Mouse (Mus musculus): ENCODE measurements around the gene Mat2a. TPM values are rescaled to one million over a fixed set of nuclear protein-coding genes. Genes with fewer than 3 reads are reported as not detected.
A peak's percentile ranks its signal among the peaks of the same experiment; 100 is the strongest.

Mat2a gene
- polyA plus RNA-seq, 1 experiment = 221 TPM

DNA sequence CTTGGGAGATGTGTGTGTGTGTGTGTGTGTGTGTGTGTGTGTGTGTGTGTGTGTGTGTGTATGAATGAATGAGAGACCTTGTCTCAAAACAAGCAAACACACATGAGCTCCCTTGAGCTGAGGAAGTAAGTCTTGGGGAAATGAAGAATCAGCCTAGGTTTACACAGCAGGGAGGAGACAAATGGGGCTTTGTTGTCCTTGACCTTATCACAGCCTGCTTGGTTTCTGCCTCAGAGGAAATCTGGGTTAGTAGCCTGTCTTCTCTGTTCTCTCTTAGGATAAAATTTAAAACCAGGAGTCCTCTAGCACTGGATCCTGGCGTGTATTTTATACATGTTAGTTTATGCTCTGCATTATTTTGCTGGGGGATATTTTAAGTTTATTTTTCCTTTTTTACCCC, 19.6 kb downstream of the Mat2a start:
- DNase-seq (ENCODE audit: extremely low spot score in 1 of 2, low spot score in 1 of 2) = no peak

DNA sequence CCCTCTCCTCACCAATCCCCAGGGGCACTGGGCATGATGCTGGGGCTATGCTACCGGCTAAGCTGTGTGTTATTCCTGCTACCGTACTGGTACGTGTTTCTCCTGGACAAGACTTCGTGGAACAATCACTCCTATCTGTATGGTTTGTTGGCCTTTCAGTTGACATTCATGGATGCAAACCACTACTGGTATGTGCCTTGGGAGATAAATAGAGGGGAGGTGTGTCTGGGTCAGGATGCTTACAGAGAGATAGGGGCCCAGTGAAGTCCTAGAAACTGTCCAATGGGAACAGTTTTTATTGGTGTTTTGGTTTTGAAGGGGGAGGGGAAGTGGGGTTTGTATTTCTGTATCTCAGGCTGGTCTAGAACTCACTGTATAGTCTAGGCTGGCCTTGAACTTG, 21.1 kb downstream of the Mat2a start:
- DNase-seq (ENCODE audit: extremely low spot score in 1 of 2, low spot score in 1 of 2) = no peak

DNA sequence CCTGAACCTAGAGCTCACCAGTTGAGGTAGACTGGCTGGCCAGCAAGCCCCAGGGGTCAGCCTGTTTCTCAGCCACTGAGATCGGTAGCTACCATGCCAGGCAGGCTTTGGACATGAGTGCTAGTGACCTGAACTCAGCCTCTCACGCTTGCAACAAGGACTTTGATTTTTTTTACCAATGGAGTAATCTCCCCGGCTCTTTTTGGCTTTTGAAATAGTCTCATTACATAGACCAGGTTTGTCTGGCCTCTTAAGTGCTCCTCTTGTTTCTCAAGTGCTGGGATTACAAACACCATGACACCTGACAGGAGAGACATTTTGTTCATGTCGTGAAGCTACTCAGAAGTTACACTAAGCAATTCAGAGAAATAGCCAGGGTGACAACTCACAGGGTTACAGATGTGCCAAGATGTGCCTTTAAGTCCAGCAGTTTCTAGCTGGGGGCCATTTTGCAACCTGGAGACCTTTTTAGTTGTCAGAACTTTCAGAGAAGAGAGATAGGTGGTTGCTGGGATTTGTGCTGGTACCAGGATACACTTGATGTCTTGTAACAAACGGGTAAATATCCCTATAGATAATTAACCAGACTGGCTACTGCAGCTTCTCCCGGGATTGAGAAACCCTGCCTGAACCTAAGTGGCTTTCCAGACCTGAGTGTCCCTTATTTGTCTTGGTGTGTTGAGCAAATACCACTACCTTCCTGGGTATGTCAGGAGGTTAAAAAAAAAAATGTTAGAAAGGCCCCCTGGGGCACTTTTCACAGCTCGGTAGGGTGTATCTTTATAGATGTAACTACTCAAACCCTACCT, 23.2 kb downstream of the Mat2a start:
- no peak for DNase-seq (ENCODE audit: extremely low spot score in 1 of 2, low spot score in 1 of 2)

DNA sequence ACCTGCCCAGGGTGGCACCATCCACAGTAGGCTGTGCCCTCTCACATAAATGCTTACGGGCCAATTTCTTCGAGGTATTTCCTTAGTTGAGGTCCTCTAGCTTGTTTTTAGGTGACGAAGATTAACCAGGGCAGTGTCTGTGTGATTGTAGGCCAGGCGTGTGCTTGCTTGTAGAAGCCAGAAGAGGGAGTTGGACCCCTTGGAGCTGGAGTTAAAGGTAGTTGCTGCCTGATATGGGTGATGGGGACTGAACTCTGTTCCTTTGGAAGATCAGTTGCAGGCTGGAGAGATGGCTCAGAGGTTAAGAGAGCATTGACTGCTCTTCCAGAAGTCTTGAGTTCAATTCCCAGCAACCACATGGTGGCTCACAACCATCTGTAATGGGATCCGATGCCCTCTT, 24.2 kb downstream of the Mat2a start:
- DNase-seq (ENCODE audit: extremely low spot score in 1 of 2, low spot score in 1 of 2) = no peak

DNA sequence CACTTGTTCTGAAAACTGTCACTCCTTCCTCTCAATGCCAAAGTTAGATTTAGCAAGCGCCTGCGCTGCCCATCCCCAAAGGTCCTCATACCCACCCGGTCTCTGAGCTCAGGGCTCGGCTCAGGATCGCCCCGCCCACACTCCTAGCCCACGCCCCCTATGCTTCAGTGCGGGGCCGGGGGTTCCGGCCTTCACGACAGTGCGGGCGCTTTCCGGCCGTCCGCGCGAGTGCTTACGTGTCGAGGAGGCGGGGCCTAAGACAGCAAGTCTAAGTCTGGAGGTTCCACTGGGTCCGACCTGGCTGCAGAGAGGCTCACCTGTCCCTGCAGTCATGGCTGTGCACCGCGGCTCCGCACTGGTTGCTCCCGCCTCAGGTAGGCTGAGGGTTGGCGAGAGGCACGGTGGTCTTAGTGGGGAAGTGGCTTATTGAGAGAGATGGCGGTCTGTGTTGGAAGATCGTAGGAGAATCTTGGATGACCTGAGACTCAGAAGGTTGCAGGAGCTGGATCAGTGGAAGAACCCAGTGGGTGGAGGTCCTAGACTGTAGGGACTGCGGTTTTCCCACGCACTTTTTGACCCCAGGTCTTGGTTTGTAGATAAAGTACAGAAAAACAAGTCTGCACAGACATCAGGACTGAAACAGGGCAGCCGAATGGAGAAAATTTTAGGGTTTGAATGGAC, 25.1 kb downstream of the Mat2a start, which contains the start of gene Ggcx:
Gene Ggcx (plus strand): TSS at position 233 of the 681 bp plus-strand sequence.
- peak; percentile 90 to 91 for DNase-seq (ENCODE audit: extremely low spot score in 1 of 2, low spot score in 1 of 2)

DNA sequence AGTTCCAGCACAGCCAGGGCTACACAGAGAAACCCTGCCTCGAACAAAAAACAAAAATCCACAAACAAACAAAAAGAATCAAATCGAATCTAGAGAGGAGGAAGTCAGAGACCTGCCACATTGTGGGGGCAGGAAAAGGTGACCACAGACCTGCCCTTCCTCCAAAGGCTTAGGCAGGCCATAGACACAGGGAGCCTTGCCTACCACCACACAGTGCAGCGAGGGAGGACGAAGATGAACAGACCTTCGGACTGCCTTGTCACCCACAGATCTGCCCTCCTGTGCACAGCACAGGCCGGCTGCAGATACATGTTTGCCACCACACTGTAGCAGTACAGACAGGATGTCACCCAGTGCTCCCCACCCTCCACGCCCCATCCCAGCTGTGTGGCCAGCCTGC, 28.8 kb downstream of the Mat2a start:
- DNase-seq (ENCODE audit: extremely low spot score in 1 of 2, low spot score in 1 of 2) = no peak

DNA sequence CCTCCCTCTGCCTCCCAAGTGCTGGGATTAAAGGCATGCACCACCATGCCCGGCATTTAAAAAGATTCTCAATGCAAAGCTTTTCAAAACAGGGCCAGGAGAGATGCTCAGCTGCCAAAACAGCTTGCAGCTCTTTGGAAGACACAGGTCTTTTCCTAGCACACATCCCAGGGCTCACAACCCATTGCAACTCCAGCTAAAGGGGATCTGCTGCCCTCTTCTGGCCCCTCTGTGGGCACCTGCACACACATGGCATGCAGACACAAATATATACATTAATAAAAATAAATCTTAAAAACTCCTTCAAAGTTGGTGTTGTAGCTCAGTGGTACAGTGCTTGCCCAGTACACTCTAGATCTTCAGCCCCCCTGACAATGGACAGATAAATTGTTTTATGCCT, 29.4 kb downstream of the Mat2a start:
- DNase-seq (ENCODE audit: extremely low spot score in 1 of 2, low spot score in 1 of 2) = no peak

DNA sequence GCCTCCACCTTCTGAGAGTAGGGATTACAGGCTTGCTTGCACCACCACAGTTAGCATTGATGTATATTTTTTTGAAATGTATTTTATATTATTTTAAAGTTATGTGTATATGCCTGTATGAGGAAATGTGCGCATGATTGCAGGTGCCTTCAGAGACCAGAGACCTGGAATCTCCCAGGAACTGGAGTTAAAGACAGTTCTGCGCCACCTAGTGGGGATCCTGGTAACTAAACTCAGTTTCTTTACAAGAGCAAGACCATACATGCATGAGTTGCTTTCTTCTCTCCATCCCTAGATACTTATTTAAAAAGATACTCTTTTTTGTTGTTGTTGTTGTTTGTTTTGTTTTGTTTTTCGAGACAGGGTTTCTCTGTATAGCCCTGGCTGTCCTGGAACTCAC, 29.8 kb downstream of the Mat2a start:
- DNase-seq (ENCODE audit: extremely low spot score in 1 of 2, low spot score in 1 of 2) = peak in 1 of 2 experiments; percentile 89

DNA sequence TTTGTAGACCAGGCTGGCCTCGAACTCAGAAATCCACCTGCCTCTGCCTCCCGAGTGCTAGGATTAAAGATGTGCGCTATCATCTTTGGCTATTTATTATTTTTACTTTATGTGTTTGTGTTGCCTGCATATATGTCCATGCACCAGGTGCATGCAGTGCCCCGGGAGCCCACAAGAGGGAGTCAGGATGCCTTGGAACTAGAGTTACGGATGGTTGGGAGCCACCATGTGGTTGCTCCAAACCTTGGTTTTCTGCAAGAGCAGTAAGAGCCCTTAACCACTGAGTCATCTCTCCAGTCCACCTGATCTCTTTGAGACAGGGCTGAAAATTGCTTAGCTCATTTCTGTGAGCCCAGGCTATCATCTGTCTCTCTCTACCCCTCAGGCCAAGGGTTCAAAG, 32.2 kb downstream of the Mat2a start:
- DNase-seq (ENCODE audit: extremely low spot score in 1 of 2, low spot score in 1 of 2) = peak; percentile 66 to 92

DNA sequence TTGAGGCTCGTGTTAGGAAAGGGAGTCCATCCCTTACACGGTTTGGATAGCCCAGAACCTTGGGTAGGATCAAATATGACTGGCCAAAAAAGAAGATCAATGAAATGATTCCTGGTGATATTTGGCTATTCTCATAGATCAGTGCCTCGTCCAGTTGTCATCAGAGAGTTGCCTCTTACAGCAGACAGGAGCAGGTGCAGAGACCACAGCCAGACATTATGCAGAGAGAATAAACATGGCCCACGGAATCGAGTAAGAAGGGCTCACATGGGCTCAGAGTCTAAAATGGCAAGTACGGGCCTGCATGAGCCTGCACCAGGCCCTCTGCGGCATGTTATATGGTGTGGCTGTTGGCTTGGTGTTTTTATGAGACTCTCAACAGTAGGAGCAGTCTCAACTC, 34.0 kb downstream of the Mat2a start:
- no peak for DNase-seq (ENCODE audit: extremely low spot score in 1 of 2, low spot score in 1 of 2)

DNA sequence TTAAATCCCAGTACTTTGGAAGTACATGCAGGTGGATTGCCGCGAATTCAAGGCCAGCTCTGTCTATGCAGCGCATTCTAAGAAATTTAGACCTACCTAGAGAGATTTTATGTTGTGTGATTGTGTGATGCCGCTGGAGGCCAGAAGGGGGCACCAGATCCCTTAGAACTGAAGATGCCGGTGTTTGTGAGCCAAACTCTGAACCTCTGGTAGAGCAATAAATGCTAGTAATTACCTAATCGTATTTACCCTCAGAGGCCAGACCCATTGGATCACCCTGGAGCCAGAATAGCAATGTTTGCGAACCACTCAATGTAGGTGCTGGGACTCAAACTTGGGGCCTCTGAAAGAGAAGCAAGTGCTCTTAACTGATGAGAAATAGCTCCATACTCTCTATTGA, 37.5 kb downstream of the Mat2a start:
- DNase-seq (ENCODE audit: extremely low spot score in 1 of 2, low spot score in 1 of 2) = peak; percentile 46 to 85

DNA sequence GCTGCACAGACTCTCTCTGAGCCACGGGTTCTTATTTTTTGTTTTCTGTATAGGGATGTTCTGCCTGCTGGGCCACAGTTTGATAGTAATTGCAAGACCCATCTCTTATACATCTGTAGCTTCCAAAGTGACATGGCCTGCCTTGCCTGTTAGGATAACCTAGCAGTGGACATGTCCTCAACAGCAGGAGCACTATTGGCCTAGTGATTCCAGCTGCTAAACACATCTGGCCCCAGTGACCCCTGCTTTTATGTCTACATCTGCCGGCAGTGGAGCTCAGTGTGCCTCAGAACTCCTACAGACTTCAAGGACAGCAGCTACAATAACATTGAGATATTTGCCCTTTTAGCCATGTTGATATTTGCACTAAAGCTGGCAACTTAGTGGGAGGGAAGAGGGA, 39.4 kb downstream of the Mat2a start:
- DNase-seq (ENCODE audit: extremely low spot score in 1 of 2, low spot score in 1 of 2) = no peak

DNA sequence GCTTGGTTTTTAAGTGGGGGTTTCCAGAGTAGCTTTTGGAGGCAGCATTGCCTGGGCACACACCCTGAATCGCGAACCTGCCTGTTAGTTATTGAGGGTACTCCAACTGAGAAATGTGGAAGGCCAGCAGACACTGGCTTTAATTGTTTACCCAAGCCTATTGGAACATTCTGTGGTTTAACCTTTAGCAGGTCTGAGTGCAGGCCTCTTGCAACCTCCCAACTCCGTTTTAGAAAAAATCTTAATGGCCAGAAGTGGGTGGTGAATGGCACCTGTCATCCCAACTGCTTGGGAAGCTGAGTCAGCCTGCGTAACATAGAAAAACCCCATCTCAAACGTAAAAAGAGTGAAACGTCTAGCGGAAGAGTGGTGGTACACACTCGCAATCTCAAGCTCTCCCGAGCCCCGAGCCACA, 42.5 kb downstream of the Mat2a start:
- no peak for DNase-seq (ENCODE audit: extremely low spot score in 1 of 2, low spot score in 1 of 2)

DNA sequence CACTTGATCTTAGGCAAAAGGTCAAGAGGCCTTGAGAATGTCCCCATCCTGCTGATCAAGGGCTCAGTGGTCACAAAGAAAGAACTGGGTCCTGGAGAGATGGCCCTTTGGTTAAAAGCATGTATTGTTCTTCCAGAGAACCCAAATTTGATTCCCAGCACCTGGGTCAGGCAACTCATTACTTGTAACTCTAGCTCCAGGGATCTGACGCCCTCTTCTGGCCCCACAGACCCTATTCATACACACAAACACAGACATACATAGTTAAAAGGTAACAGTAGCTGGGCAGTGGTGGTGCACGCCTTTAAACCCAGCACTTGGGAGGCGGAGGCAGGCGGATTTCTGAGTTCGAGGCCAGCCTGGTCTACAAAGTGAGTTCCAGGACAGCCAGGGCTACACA, 47.0 kb downstream of the Mat2a start:
- DNase-seq (ENCODE audit: extremely low spot score in 1 of 2, low spot score in 1 of 2) = no peak

DNA sequence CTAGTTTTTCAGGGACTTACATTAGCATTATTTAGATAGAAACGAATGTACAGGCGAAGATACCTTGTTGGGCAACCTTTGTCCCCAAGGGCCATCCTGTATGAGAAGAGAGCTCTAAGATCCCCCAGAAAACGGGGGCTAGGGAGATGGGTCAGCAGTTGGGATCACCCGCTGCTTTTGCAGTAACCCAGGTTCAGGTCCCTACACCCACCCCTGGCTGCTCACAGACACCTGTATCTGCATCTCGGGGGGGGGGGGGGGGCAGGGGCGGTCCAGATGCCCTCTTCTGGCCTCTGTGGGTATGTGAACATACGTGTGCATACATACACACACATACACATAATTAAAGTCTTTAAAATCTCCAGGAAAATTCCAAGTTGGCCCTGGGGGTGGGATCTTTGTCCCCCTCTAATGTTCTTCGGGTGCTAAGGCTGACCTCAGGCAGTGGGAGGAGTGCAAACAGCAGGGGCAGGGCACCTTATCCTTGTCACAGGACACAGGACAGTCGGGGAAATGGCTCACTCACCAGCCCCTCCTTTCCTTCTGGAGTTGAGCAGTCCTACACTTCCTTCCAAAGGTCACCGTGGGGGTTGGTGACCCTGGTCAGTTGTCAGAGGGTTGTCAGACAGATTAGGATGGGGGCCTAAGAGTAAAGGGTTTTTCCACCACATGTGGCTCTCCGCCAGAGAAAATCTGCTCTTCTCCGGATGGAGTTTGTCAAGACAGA, 48.4 kb downstream of the Mat2a start:
- no peak for DNase-seq (ENCODE audit: extremely low spot score in 1 of 2, low spot score in 1 of 2)

DNA sequence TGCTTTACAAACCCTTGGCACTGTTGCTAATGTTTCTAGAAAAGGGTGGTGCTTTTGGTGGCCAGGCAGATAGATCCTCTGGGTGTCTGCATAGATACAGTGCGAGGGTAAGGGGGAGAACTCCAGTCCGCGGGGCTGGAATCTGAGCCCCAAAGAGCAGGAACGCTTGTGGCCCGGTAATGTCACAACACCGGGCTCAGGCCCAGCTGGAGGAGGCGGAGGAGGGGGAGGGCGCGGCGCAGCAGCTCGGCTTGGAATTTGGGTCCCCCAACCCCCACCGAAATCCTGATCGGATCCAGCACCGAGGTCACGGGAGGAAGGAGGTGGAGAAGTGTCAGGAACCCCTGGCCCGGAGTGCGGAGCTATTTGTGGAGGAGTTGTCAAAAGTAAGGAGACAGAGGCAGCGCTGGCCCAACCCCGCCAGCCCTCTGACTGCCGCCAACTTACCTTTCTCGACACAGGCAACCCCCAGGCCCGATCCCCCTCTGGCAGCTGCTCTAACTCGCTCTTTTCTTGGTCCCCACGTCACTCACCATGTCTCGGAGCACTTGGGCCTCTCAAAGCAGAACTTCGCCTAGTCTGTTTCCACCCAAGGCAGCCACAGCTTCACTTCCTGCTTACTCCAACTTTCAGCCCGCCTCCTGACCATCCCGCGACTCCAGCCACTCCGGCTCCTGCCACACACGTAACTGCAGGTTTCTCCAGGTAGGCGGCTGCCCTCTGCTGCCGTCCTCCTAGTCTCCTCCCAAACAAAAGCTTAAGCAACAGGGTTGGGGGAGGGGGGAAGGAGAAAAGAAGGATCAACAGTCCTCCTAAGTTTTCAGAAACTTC, 49.2 kb downstream of the Mat2a start, which contains the start of gene Vamp8:
Gene Vamp8 (minus strand): TSS at position 763 of the 831 bp plus-strand sequence.
- DNase-seq (ENCODE audit: extremely low spot score in 1 of 2, low spot score in 1 of 2) = peak in 1 of 2 experiments; percentile 40

DNA sequence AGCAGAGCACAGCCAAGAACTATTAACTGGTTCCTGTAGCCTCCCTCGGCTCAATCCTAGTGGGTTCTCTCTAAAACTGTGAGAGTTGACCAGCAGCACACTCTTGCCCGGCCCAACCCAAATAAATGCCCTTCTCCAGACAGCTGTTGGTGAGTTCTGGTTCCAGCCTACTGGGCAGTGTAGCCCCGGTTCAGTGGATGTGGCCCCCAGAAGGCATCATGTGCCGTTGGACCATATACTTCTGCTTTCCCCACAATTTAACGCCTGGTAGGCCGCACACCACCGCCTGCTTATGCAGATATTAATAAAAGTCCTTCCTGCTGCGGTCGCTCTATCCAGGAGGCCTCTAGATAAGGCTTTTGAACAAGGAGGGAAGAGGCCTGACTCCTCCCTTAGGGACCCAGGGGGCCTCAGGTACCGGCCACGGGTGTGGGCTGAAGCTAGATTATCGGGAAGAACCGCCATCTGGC, 49.9 kb downstream of the Mat2a start:
- DNase-seq (ENCODE audit: extremely low spot score in 1 of 2, low spot score in 1 of 2) = no peak

DNA sequence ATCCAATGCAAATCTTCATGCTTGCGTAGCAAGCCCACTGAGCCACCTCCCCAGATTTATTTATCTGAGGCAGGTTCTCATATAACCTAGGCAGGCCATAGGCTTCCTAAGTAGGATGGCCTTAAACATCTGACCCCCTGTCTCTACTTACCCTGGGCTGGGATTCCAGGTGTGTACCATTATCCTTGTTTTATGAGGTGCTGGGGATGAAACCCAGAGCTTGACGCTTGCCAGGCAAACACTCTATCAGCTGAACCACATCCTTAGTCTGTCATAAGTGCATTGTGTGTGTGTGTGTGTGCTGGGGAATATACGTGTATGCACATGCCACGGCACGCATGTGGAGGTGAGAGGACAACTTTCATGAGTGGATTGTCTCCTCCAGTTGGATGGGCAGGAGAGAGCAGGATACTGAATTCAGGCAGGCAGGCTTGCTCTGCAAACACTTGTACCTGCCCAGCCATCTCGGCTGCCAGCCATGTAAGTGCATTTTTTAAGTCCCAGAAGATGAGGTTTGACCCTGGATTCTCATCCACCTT, 50.5 kb downstream of the Mat2a start:
- DNase-seq (ENCODE audit: extremely low spot score in 1 of 2, low spot score in 1 of 2) = no peak

DNA sequence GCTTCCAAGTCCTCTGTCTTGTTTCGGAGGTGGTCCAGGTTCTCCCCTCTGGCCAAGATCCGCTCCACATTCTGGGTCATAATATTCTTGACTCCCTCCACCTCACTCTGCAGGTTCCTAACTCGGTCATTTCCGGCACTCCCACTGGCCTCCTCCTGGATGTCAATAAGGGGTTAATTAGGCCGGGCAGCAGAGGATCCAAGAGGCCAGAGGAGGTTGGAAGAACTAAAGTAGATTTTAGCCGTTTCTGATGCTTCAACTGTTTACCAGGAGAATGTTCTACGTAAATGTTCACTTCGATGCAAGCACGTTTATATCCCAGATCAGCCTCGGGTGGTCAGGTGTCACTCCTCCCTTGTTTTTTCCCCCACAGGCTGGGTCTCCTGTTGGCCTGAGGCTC, 51.1 kb downstream of the Mat2a start:
- no peak for DNase-seq (ENCODE audit: extremely low spot score in 1 of 2, low spot score in 1 of 2)

DNA sequence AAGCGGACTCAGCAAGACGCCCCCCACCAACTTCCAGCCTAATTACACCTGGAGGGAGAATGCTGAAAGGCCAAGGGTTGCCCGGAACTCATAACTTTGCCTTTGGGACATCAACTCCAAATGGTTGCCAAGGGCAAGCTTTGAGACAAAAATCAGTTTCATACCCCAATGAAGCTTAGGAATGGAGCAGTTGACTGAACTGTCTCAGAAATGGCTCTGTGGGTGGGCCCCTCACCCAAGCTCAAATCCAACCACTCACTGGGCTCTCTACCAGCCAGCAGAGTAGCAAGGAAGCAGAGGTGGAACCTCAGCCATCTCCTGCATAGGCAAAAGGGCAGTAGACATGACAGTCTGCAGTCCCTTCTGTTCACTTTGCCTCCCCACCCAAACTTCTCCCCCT, 51.5 kb downstream of the Mat2a start:
- no peak for DNase-seq (ENCODE audit: extremely low spot score in 1 of 2, low spot score in 1 of 2)

Measured in frontal cortex, adult 2 months (tissue).